Mouse (Mus musculus): ENCODE results near the gene Pcnx2. TPM values are rescaled to one million over a fixed set of nuclear protein-coding genes. Genes with fewer than 3 reads are reported as not detected.

The Pcnx2 gene
- polyA plus RNA-seq, 1 experiment: 2.2 TPM

DNA sequence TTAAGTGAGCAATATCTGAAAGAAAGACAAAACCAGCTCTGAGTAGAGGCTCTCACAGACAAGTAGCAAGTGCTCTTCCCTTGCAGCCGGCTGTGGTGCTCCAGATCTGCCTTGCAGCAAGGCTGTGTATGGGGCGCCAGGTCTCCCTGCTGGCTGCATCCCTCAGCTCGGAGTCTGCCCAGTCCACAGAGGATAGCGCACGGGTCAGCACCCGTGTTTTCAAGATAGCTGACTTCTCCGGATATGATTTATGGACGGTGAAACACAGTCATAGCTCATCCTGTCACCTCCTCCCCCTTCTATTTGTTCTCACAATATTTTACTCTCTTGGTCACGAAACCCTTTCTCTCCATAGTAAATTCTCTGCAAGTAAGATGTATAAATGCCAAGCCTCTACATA is 79.3 kb downstream of the Pcnx2 start:
- no peak for DNase-seq (ENCODE audit: low spot score)

DNA sequence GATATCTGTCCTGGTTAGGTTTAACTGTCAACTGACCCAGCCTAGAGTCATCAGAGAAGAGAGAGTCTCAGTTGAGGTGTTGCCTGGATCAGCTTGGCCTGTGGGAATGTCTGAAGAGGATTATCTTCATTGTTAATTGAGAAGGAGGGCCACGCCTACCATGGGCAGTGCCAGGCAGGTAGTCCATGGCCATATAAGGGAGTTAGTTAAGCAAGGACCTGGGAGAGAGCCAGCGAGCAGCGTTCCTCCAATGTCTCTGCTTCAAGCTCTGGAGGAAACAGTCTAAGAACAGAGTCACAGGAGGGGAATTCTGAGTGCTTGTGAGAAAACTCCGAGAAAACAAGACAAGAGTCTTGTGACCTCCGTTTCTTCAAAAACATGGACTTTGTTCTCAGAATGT is 81.4 kb downstream of the Pcnx2 start:
- DNase-seq (ENCODE audit: low spot score): no peak

DNA sequence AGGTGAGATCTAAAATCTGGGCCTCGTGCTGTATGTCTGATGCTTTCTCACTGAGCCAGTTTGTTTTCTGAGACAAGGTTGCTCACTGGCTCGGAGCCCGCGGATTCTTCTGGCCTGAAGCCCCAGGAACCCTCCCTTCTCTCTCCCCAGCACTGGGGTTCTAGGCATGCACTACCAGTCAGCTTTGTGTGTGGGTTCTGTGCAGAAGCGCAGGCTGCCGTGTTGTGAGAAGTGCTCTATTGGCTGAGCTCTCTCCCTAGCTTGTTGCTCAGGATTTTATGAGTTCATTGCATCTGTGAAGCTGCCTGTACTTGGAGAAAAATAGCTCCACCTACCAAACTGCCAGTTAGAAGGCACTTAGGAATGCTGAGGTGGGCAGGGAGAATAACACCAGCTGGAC is 89.3 kb downstream of the Pcnx2 start:
- no peak for DNase-seq (ENCODE audit: low spot score)

DNA sequence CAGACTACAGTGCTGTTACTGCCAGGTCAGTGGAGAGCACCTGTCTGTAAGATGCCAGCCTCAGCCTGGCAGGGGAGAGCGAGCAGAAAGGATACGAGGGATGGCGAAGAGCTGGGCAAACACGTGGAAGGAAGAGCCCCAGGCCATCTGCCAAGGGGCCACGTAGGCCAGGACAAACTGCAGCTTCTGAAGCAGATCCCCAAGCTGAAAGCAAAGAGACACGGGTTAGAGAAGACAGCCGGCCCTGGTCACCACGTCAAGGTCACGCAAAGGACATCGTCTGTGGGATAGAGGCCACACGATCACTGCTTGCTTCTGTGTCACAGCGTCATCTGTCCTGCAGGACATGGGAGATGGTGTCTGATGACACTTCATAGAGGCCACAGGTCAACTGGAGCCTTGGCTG is 90.2 kb downstream of the Pcnx2 start:
- no peak for DNase-seq (ENCODE audit: low spot score)

DNA sequence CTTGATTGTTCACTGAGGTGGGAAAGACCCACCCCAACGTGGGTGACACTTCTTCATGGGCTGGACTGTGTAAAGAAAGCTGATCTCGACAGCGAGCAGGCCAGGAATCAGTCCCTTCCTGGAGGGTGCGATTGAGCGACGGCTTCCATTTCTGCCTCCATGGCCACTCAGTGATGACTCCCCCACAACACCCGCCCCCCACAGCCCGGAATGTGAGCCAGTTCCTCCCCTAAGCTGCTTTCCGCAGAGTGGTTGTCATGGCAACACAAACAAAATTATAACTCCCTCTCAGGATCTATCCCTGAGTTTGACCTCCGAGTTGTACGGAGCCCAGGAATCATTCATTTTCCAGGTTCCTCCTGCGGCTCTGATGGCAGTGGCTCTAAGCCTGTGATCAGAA is 91.7 kb downstream of the Pcnx2 start:
- DNase-seq (ENCODE audit: low spot score): no peak

DNA sequence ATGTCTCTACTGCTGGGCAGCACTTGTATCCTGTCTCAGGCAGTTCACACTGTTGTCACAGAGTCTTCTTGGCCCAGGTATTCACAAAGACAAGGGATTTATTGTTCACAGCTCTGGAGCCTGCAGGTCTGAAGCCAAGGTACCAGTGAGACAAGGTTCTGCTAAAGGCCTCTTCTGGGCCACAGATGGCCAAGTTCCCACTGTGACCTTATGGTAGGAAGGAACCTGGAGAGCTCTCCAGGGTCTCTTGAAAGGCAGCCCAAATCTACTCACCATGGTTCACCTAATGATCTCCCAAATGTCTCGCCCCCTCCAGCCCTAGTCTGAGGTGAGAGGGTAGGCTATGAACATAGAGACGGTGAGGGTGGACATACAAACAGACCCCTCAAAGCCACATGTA is 101.1 kb downstream of the Pcnx2 start:
- no peak for DNase-seq (ENCODE audit: low spot score)

DNA sequence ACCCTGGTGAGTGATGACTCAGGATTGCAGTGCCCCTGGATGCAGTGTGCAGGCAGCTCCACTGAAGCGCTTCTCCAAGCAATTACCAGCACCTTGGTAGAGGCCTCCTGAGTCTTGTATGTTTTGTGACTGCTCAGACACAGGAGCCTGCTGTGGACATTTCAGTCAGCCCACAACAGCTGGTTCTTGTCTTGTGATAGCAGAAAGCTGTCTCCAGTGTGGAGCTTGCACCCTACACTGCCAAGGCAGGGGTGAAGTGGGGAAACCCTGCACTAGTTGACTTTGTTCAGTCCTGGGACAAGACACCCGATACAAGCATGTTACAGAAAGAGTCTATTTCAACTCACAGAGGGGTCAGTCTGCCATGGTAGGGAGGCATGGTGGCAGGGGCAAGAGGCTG is 102.8 kb downstream of the Pcnx2 start:
- no peak for DNase-seq (ENCODE audit: low spot score)

DNA sequence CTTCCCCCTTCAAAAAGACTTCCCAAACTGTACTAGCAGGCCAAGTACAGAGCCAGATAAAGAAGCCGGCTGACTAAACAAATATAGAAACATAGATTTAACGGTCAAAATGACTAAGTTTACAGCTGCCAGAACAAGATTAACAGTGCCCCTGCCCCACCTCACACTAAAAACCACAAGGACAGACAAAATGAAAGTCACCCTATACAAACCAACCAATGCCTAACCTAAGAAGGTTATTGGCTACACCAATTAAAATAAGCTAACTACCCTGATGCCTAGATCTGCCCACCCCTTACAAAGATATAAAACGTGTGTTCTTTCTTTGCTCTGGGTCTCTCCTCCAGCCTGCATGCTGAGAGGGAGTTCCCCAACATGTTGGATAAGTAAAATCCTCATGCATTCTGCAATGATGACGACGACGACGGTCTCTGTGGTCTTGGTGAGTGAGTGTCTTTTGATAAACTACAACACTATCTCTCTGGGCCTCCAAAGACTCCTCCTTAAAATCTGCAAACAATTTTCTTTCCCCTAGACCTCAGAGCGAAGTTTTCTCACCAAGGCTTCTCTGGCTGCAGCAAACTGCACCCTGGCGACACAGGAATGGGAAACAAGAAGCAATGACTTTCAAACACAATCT is 105.2 kb downstream of the Pcnx2 start:
- DNase-seq (ENCODE audit: low spot score): no peak

DNA sequence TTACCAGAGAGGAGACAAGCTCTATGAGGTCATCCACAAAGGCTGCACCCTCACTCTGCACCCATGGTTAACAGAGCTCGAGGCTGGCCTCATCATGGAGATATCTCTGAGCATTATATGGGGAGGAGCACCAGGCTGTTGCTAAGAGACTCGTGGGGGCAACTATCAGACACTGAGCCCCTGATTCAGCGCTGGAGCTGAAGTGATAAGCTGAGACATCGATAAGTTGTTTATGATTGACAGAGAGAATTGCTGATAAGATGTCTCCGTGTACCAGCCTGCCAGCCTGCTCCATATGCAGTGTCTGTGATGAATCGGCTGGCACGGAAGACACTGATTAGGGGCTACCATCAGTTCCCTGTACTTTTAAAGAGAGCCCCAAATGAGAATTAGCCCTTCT is 111.2 kb downstream of the Pcnx2 start:
- DNase-seq (ENCODE audit: low spot score): no peak

DNA sequence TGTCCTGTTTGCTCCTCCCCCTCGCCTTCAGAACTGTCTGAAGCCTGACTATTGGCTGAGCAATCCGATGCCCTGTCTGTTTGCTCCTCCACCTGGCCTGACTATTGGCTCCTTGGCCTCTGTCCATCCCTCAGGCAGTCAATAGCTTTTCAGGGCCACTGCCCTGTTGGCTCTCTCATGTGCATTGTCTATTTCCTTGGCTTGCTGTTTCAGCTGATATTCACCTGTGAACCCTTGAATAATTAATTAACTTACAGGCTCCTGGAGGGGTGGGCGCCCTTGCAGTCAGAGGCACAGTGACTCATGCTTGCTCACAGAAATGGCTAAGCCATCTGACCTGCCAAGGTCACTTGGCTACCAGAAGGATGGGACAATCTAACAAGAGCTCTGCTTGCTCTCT is 116.0 kb downstream of the Pcnx2 start:
- DNase-seq (ENCODE audit: low spot score): no peak

DNA sequence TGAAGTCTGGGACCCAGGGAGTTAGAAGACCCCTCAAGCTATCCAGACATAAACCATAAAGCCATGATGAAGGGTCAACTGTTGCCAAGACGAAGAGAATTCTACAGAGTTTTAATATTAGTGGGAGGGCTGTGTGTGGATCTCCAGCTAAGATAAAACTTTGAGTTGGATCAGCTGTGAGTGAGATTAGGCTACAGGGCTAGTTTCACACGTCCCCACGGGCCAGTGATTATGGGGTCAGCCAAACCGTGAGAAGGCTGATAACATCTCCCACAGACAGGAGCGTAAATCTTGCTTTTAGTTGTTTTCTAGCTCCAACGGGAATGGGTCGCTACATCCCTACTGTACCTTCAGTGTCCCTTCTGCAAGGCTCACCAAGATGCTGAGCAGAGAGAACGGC is 118.5 kb downstream of the Pcnx2 start:
- no peak for DNase-seq (ENCODE audit: low spot score)

DNA sequence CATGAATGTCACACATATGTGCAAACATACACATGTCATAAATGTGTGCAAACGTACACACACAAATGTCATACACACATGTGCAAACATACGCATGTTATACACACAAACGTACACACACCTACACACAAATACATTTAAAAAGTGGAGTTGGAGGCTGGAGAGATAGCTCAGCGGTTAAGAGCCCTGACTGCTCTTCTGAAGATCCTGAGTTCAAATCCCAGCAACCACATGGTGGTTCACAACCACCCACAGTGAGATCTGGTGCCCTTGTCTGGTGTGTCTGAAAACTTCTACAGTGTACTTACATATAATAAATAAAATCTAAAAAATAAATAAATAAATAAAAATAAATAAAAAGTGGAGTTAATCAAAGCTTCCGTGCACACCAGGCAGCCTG is 119.2 kb downstream of the Pcnx2 start:
- DNase-seq (ENCODE audit: low spot score): no peak

DNA sequence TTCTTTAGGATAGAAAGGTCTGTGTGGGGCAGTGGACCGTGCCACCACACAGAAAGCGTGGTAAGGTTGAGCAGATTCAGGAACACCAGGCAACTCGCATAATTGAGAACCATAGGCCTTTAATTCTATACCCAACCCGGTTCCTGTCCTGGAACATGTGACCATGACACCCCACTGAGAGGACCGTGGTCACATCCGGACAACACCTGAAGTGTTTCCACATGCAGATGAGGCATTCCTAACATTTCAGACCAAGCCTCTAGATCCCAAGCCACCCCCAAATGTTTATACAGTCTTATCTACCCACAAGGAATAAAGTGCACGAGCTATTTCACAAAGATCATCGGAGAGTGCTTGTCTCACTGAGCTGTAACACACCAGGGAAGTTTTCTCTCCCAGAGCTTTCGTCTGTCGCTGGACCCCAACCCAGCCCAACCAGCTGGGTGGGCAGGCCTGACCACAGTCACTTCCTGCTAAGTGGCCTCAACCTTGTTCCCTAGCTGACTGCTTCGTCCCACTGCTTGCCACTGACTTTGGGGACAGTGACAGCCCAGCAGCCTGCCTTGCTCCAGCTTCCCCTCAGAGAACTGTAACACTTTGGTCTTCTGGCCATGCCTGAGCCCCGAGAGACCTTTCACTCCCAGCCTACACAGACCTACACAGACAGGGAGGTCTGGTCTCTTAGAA is 120.5 kb downstream of the Pcnx2 start:
- no peak for DNase-seq (ENCODE audit: low spot score)

DNA sequence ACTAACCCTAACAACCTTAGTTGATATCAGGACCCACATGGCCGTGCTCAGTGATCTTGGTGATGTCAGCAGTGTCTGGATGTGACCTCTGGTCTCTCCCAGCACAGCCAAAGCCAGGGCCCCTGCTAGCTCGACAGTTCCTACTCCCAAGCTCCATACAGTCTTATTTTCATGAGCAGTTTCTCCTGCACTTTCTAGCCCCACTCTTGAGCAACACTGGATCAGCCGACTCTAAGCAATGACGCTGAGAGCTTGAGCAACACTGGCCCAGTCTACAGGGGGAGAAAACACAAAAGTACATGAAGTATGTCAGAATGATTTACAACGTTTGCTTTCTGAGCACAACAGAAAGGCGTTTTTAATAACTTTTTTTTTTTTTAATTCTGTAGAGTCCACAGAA is 121.3 kb downstream of the Pcnx2 start:
- DNase-seq (ENCODE audit: low spot score): no peak

DNA sequence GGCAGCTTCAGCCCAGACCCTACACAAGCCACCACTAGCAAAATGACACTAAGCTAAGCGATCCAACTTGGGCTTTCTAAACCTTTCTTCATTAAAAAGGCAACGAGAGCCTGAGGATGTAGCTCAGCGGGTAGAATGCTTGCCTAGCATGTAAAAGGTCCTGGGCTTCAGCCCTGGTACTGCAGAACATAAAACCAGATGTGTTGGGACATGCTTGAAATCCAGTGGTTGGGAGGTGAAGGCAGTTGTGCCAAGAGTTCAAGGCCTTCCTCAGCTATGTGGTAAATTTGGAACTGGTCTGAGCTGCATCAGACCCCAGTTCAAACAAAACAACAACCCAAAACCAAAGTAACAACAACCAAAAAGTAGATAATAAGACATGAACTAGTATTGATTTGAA is 121.8 kb downstream of the Pcnx2 start:
- no peak for DNase-seq (ENCODE audit: low spot score)

DNA sequence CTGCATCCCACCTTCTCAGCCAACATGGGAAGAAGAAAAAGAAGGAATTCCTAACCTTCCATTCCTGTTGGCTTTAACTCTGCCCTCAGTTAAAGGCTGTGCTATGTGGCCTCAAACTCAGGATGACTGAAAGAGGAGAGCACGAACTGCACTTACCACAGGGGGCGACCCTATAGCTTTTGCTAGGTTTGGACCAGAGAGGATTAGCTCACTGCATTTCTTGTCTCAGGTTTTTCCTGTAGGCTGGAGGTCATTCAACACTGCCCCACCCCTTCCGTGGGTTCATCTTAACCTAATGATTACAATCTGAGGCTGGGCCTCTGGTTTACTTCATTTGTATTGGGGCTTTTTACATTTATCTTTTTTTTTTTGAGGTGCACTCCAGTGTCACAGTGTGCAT is 123.1 kb downstream of the Pcnx2 start:
- no peak for DNase-seq (ENCODE audit: low spot score)

DNA sequence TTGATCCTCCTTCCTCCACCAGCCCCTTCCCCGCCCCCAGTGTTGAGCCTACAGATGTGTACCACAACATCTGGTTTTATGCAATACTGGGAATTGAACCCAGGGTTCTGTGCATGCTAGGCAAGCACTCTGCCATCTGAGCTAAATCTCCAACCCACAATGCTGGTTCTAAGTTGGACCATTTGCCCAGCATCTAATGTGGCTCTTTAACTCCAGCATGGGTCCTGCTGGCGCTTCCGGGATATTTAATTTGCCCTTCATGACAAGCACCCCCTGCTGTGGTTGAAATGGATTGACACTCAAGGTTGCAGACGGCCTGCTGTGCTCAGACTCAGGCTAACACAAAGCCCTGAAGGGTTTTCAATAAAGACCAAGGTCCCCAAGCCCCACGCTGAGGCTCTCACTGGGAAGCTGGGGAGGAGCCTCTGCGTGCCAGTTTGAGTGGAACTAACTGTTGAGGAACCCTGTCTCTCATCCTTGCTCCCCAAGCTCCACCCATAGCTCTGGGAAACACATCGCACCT is 124.8 kb downstream of the Pcnx2 start:
- DNase-seq (ENCODE audit: low spot score): no peak

DNA sequence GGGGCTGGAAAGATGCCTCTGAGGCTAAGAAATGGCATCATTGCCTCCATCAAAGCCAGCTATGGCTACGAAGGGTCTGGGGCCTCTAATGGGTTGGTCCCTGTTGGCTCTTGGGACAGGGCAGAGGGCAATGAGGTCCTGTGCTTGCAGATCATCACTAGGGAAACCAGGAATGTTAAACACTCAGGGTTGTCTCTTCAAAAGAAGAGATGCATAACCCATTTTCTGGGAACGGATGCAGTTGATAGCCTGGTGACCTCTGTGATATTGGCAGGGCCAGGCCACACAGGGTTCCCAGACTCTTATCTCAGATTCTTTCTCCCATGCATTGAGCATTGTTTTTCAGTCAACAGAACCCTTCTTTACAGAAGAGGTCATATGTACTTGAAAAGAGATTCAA is 125.8 kb downstream of the Pcnx2 start:
- no peak for DNase-seq (ENCODE audit: low spot score)

DNA sequence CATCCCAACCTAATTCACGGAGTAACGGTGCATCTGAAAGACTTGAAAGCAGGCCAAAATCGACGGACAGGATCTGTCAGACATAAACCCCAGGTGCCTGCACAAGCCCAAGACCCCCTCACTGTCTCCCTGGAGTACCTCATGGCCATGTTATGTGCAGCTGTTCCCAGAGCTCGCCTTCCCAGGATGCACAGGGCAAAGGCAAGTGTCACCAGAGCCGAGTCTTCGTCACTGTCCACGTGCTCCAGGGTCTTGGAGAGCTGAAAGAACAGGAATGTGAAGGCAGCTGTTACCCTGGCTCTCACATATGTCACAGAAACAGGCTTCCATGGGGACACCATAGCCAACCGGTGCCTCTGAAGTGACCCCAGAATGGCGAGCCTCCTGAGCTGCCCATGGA is 130.0 kb downstream of the Pcnx2 start:
- no peak for DNase-seq (ENCODE audit: low spot score)

DNA sequence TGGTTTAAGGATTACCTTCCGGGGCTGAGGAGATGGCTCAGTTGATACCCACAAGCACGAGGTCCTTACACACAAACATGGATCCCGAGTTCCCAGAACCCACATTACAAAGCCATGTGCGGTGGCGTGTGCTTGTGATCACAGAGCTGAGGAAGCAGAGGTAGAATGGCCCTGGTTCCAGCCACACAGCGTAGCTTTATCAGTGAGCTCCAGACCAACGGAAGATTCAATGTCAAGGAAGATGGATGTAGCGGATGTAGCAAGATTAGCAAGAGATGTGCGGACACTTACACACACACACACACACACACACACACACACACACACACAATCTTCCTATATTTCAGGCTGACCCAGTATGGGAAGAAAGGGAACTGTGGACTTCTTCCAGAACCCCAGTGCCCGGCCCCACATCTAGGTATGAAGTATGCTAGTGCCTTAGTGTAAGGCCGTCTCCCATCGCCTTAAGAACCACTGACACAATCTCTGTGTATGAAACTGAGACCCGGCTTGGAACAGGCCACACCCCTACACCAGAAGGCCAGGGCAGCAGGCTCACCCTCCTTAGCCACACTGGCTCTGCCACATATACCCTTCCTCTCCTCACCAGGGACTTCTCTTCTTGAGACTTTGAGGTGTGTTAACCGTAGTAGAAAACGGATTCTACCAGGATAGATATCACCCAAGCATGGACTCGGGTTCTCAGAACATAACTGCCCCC is 134.9 kb downstream of the Pcnx2 start:
- DNase-seq (ENCODE audit: low spot score): no peak

DNA sequence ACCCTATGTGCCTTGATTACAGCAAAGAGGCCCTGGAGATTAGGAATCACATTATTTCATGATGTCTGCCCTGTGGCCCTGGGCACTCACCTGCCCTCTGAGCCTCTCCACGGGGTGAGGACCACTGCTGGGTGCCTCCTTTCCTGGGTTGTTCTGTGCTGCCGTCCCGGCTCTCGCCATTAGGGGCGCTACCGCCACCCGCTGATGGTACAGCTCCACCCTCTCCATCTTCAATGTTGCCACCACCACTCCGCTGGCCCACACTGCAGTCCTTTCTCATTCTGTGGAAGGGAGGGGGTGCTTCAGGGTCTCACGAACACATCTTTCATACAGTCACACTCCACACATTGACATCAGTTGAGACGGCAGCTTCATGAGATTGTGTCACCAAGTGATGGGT is 139.1 kb downstream of the Pcnx2 start:
- no peak for DNase-seq (ENCODE audit: low spot score)

DNA sequence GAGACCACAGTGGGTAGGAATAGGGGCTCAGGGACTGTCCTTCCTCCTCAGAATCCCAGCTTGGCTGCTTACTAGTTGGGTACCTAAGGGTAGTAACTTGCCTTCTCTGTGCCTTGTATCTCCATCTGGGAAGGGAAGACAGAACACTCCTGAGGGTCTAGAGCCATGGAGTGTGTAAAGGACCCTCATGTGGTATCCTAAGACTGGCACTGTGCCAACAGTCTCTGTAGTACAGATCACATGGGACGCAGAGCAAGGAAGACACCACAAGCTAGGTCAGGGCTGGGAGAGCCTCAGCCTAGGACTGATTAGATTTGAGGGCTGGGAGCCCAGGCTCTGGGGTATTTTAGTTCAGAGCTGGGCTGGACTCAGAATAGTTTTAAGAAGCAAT is 141.0 kb downstream of the Pcnx2 start:
- DNase-seq (ENCODE audit: low spot score): no peak

All from urinary bladder, adult 2 months (tissue).